Mouse (Mus musculus) bone marrow, adult 2 months (tissue): ENCODE measurements around the gene Myf6.

ENCODE experiments used
- CTCF ChIP-seq: fragments of 200-500 bp; IDR thresholded peaks from 2 replicates; pipeline ENCODE4 v1.5.1; 2011; ENCODE audit warnings: low read length, control low read depth; ENCODE audit not compliant: control insufficient read depth, insufficient read depth
- POLR2A ChIP-seq: fragments of 200-500 bp; IDR thresholded peaks from 2 replicates; pipeline ENCODE4 v1.6.1; 2011; ENCODE audit warnings: low read depth, mild to moderate bottlenecking, control low read depth, low read length, borderline replicate concordance; ENCODE audit not compliant: control insufficient read depth

DNA sequence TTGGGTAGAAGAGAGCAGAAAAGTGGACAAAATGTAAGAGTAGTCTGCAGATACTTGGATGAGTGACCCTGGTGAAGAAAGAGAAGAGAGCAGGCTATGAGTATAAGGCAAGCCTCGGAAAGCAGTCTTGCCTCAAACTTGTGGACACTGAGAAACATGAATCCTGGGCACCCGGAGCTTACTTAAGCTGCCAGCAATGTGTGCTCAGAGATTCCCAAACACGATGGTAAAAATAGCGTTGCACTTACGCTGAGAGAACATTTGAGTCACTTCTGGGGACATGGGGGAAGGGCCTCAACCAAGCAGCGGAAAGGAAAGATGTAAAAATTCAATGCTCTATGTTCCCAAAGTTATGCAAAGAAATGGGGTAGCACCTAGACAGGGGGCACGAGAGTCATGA is 5.1 kb upstream of the Myf6 start:
- TF ChIP-seq CTCF (no peak), POLR2A (no peak)
